Mouse (Mus musculus): ENCODE data around the gene Adh6a. TPM values are rescaled to one million over a fixed set of nuclear protein-coding genes. Genes with fewer than 3 reads are reported as not detected.

The Adh6a gene
- total and polyA plus RNA-seq, 3 experiments, result not detected

- Histone ChIP-seq H3K9ac (ENCODE audit: insufficient read depth, low read depth) (no peak overlapping the region), H3K36me3 (replicated peaks in 1 of 2; ENCODE audit: control insufficient read depth in 1 of 2, insufficient read depth in 1 of 2, low read length in 1 of 2) (no peaks in the 10 kb centered on the region), H3K4me3 (replicated peaks in 1 of 3; ENCODE audit: low read depth in 2 of 3, low read length in 2 of 3, poor library complexity in 1 of 3) (no peak overlapping the region), H3K4me1 (ENCODE audit: control insufficient read depth in 1 of 2, insufficient read depth in 2 of 2) (no peaks in the 10 kb centered on the region), H3K79me2 (replicated peaks; ENCODE audit: control insufficient read depth, extremely low read depth, insufficient read depth, poor library complexity, severe bottlenecking) (no peaks in the 10 kb centered on the region), H3K4me2 (ENCODE audit: insufficient read depth, low read depth, poor library complexity, severe bottlenecking) (no peak overlapping the region), H3K9me3 (replicated peaks; ENCODE audit: low read length) (peaks cover 13% of the 10 kb centered on the region), H3K27ac (ENCODE audit: insufficient read depth, low read depth) (no peak overlapping the region), H3K27me3 (replicated peaks) (no peaks in the 10 kb centered on the region)
- in situ Hi-C loops (cut with MboI; ENCODE audit: low pct_ligation_motif_present, low pct_unique_long_range_greater_than_20kb, low sequenced_read_pairs) (no loop called here), dilution Hi-C loops (cut with MboI; ENCODE audit: extremely low pct_ligation_motif_present, extremely low pct_unique_long_range_greater_than_20kb, low sequenced_read_pairs) (no loop called here)
- no peak for DNase-seq (ENCODE audit: extremely low read depth)
- no peak for TF ChIP-seq TBP (conservative IDR thresholded peaks at IDR 0.05; ENCODE audit: low read depth, low read length)
- TF ChIP-seq SIN3A (IDR thresholded peaks at IDR 0.05; ENCODE audit: low read length), result no peak
- no peak for TF ChIP-seq MXI1 (IDR thresholded peaks at IDR 0.05; ENCODE audit: low read depth, low read length)
- no peak for TF ChIP-seq ZMIZ1 (IDR thresholded peaks at IDR 0.05; ENCODE audit: low read depth, low read length)
- TF ChIP-seq RCOR1 (conservative IDR thresholded peaks at IDR 0.05; ENCODE audit: low read depth, low read length), result no peak
- no peak for TF ChIP-seq MAX (IDR thresholded peaks at IDR 0.05; ENCODE audit: low read length)
- TF ChIP-seq POLR2AphosphoS2 (IDR thresholded peaks at IDR 0.05; ENCODE audit: low read depth, low read length), result no peak
- TF ChIP-seq PAX5 (IDR thresholded peaks at IDR 0.05; ENCODE audit: low read length), result no peak
- no peak for TF ChIP-seq USF2 (conservative IDR thresholded peaks at IDR 0.05; ENCODE audit: low read depth, low read length)
- TF ChIP-seq MYC (IDR thresholded peaks at IDR 0.05; ENCODE audit: low read depth, low read length), result no peak
- TF ChIP-seq ELF1 (IDR thresholded peaks at IDR 0.05; ENCODE audit: low read depth, low read length), result no peak
- no peak for TF ChIP-seq USF1 (IDR thresholded peaks at IDR 0.05; ENCODE audit: low read depth, low read length)
- TF ChIP-seq JUN (IDR thresholded peaks at IDR 0.05; ENCODE audit: insufficient read depth, low read depth, low read length), result no peak
Measured at GRCm38 (mm10) chr3:138293298-138293895, 19.7 kb upstream of the Adh6a start.

GRCm38 (mm10) chr3:138300130-138300529 is 13.0 kb upstream of the Adh6a start:
- no peaks in the 10 kb centered on the region for H3K27me3 ChIP-seq (replicated peaks)
- no peak overlapping the region for H3K27ac ChIP-seq (ENCODE audit: insufficient read depth, low read depth)
- no peaks in the 10 kb centered on the region for H3K4me1 ChIP-seq (ENCODE audit: control insufficient read depth in 1 of 2, insufficient read depth in 2 of 2)
- no peak for DNase-seq (ENCODE audit: extremely low read depth)
- peaks cover 19% of the 10 kb centered on the region for H3K9me3 ChIP-seq (replicated peaks; ENCODE audit: low read length)
- H3K9ac ChIP-seq (ENCODE audit: insufficient read depth, low read depth), result no peak overlapping the region
- no peak overlapping the region for H3K4me3 ChIP-seq (replicated peaks in 1 of 3; ENCODE audit: low read depth in 2 of 3, low read length in 2 of 3, poor library complexity in 1 of 3)
- no peaks in the 10 kb centered on the region for H3K79me2 ChIP-seq (replicated peaks; ENCODE audit: control insufficient read depth, extremely low read depth, insufficient read depth, poor library complexity, severe bottlenecking)
- no peak overlapping the region for H3K4me2 ChIP-seq (ENCODE audit: insufficient read depth, low read depth, poor library complexity, severe bottlenecking)
- in situ Hi-C loops (cut with MboI; ENCODE audit: low pct_ligation_motif_present, low pct_unique_long_range_greater_than_20kb, low sequenced_read_pairs) (no loop called here), dilution Hi-C loops (cut with MboI; ENCODE audit: extremely low pct_ligation_motif_present, extremely low pct_unique_long_range_greater_than_20kb, low sequenced_read_pairs) (no loop called here)
- TF ChIP-seq ZMIZ1 (IDR thresholded peaks at IDR 0.05; ENCODE audit: low read depth, low read length), result no peak
- no peak for TF ChIP-seq RCOR1 (conservative IDR thresholded peaks at IDR 0.05; ENCODE audit: low read depth, low read length)
- no peaks in the 10 kb centered on the region for H3K36me3 ChIP-seq (replicated peaks in 1 of 2; ENCODE audit: control insufficient read depth in 1 of 2, insufficient read depth in 1 of 2, low read length in 1 of 2)

- peaks cover 13% of the 10 kb centered on the region for H3K9me3 ChIP-seq (replicated peaks; ENCODE audit: low read length)
- H3K4me1 ChIP-seq (ENCODE audit: control insufficient read depth in 1 of 2, insufficient read depth in 2 of 2), result no peaks in the 10 kb centered on the region
- in situ Hi-C loops (cut with MboI; ENCODE audit: low pct_ligation_motif_present, low pct_unique_long_range_greater_than_20kb, low sequenced_read_pairs) (no loop called here), dilution Hi-C loops (cut with MboI; ENCODE audit: extremely low pct_ligation_motif_present, extremely low pct_unique_long_range_greater_than_20kb, low sequenced_read_pairs) (no loop called here)
- H3K79me2 ChIP-seq (replicated peaks; ENCODE audit: control insufficient read depth, extremely low read depth, insufficient read depth, poor library complexity, severe bottlenecking), result no peaks in the 10 kb centered on the region
- H3K4me3 ChIP-seq (replicated peaks in 1 of 3; ENCODE audit: low read depth in 2 of 3, low read length in 2 of 3, poor library complexity in 1 of 3), result no peak overlapping the region
- TF ChIP-seq KAT2A (IDR thresholded peaks at IDR 0.05; ENCODE audit: insufficient replicate concordance, low read length) (no peak), ZMIZ1 (IDR thresholded peaks at IDR 0.05; ENCODE audit: low read depth, low read length) (no peak), IRF4 (IDR thresholded peaks at IDR 0.05; ENCODE audit: low read depth, low read length) (no peak), RCOR1 (conservative IDR thresholded peaks at IDR 0.05; ENCODE audit: low read depth, low read length) (no peak), POLR2AphosphoS2 (IDR thresholded peaks at IDR 0.05; ENCODE audit: low read depth, low read length) (no peak), MAFK (IDR thresholded peaks at IDR 0.05; ENCODE audit: insufficient replicate concordance, low read length) (no peak), CHD1 (IDR thresholded peaks at IDR 0.05; ENCODE audit: low read depth, low read length) (no peak), RAD21 (IDR thresholded peaks at IDR 0.05; ENCODE audit: low read depth, low read length) (no peak), MAX (IDR thresholded peaks at IDR 0.05; ENCODE audit: low read length) (no peak), USF1 (IDR thresholded peaks at IDR 0.05; ENCODE audit: low read depth, low read length) (no peak), SIN3A (IDR thresholded peaks at IDR 0.05; ENCODE audit: low read length) (no peak), TBP (conservative IDR thresholded peaks at IDR 0.05; ENCODE audit: low read depth, low read length) (no peak), NELFE (IDR thresholded peaks at IDR 0.05; ENCODE audit: low read depth, low read length) (no peak), JUND (conservative IDR thresholded peaks at IDR 0.05; ENCODE audit: low read depth, low read length) (no peak), ETS1 (conservative IDR thresholded peaks at IDR 0.05; ENCODE audit: low read depth, low read length) (no peak), MAZ (IDR thresholded peaks at IDR 0.05; ENCODE audit: low read depth, low read length) (no peak), UBTF (IDR thresholded peaks at IDR 0.05; ENCODE audit: low read depth, low read length) (no peak)
- H3K27ac ChIP-seq (ENCODE audit: insufficient read depth, low read depth), result no peak overlapping the region
- no peak overlapping the region for H3K9ac ChIP-seq (ENCODE audit: insufficient read depth, low read depth)
- no peaks in the 10 kb centered on the region for H3K36me3 ChIP-seq (replicated peaks in 1 of 2; ENCODE audit: control insufficient read depth in 1 of 2, insufficient read depth in 1 of 2, low read length in 1 of 2)
- no peaks in the 10 kb centered on the region for H3K27me3 ChIP-seq (replicated peaks)
- no peak for DNase-seq (ENCODE audit: extremely low read depth)
- H3K4me2 ChIP-seq (ENCODE audit: insufficient read depth, low read depth, poor library complexity, severe bottlenecking), result no peak overlapping the region
Measured at GRCm38 (mm10) chr3:138302676-138303075, 10.4 kb upstream of the Adh6a start.
